Mouse (Mus musculus) embryonic facial prominence, embryonic 14.5 days (tissue): Measurements from ENCODE around the gene Sphk2. TPM values are rescaled to one million over a fixed set of nuclear protein-coding genes. Genes with fewer than 3 reads are reported as not detected.

Experiments
- ATAC-seq: fragments of 200-750 bp; cut with Nextera tagmentation; 2 replicates; pipeline ENCODE4 v1.8.0; 2017; ENCODE audit warnings: low read depth, moderate number of reproducible peaks, moderate TSS enrichment
- DNase-seq: peaks from one replicate; pipeline ENCODE4 v3.0.0-alpha.2; 2015; ENCODE audit warnings: low spot score
- H3K27ac ChIP-seq: fragments of 300-500 bp; sonication (generic); replicated peaks from 2 replicates; pipeline ENCODE4 v1.5.1; 2014; ENCODE audit warnings: low read depth, mild to moderate bottlenecking, low read length, moderate library complexity
- H3K27me3 ChIP-seq: fragments of 300-500 bp; sonication (generic); replicated peaks from 2 replicates; pipeline ENCODE4 v1.6.1; 2014; ENCODE audit warnings: low read length; ENCODE audit not compliant: control insufficient read depth, insufficient read depth
- H3K36me3 ChIP-seq: fragments of 300-500 bp; sonication (generic); 2 replicates; pipeline ENCODE4 v1.6.1; 2014; ENCODE audit warnings: low read length, mixed read lengths; ENCODE audit not compliant: control insufficient read depth, insufficient read depth
- H3K4me1 ChIP-seq: fragments of 300-500 bp; sonication (generic); 2 replicates; pipeline ENCODE4 v1.6.1; 2014; ENCODE audit warnings: antibody characterized with exemption, low read length; ENCODE audit not compliant: control insufficient read depth, insufficient read depth
- H3K4me2 ChIP-seq: fragments of 300-500 bp; sonication (generic); 2 replicates; pipeline ENCODE4 v1.6.1; 2014; ENCODE audit warnings: low read depth, mild to moderate bottlenecking, low read length, moderate library complexity, mixed read lengths
- H3K4me3 ChIP-seq: fragments of 300-500 bp; sonication (generic); 2 replicates; pipeline ENCODE4 v1.5.1; 2014; ENCODE audit warnings: low read depth, mild to moderate bottlenecking, low read length
- H3K9ac ChIP-seq: fragments of 300-500 bp; sonication (generic); 2 replicates; pipeline ENCODE4 v1.6.1; 2014; ENCODE audit warnings: low read depth, mild to moderate bottlenecking, low read length, moderate library complexity, mixed read lengths
- H3K9me3 ChIP-seq: fragments of 300-500 bp; sonication (generic); 2 replicates; pipeline ENCODE4 v1.6.1; 2016; ENCODE audit warnings: low read length; ENCODE audit not compliant: control insufficient read depth
- WGBS: fragments of 180-500 bp; shearing (Covaris S2); extraction: QIAGEN DNeasy Blood & Tissue Kit; methylation state at CpG from one replicate; pipeline ENCODE4 v1.1.7; 2014; 5-methylcytosine and 5-hydroxymethylcytosine counted together
- polyA plus RNA-seq: library from polyadenylated mRNA; unstranded; fragments of >200 nt; fragmentation: Nextera tagmentation; extraction: Ambion mirVana; gene quantifications from 2 replicates; pipeline ENCODE4 v1.2.1, GENCODE M21; 2014

The Sphk2 gene
- polyA plus RNA-seq, 1 experiment from 2014 or later: 24.0 TPM

DNA sequence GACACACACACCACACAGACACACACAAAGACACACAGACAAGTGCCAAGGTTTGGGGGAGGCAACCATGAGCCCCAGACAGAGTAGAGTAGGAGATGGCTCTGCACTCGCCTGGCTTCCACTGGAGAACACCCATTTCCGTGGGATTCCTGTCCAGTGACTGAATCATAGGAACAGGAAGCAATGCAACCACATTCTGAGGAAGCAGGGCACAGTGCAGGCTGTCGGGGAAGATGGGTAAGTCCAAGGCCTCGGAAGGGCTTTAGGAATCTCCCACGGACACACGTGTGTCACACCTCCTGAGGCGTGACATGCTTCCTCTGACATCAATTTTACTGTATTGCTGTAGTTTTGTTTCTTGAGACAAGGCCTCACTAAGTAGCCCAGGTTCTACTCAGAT, 30.3 kb upstream of the Sphk2 start:
- no peaks in the 10 kb centered on the region for H3K9me3 ChIP-seq
- H3K27me3 ChIP-seq: no peaks in the 10 kb centered on the region
- no peak for ATAC-seq
- no peaks in the 10 kb centered on the region for H3K4me1 ChIP-seq
- H3K4me3 ChIP-seq: no peak overlapping the region
- no peak overlapping the region for H3K9ac ChIP-seq
- H3K4me2 ChIP-seq: no peak overlapping the region
- H3K27ac ChIP-seq: no peak overlapping the region
- H3K36me3 ChIP-seq: no peaks in the 10 kb centered on the region
- no peak for DNase-seq
- 80% methylated on average over 7 of the region's 7 CpGs for WGBS

DNA sequence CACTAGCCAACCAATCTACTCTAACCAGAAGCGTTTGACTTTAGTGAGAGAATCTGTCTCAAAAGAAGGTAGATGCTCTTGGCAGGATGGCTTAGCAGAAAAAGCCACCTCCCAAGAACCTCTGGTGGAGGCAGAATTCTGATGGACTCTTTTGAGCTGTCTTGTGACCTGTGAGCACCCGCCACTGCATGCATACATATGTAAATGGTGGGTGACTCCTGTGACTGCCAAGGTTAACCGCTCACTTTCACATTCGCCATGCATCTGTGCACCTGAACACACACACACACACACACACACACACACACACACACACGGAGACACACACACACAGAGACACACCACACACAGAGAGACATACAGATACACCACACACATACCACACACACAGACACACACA, 29.6 kb upstream of the Sphk2 start:
- no peak overlapping the region for H3K4me2 ChIP-seq
- WGBS: 85% methylated on average over 5 of the region's 5 CpGs
- no peak overlapping the region for H3K9ac ChIP-seq
- no peak overlapping the region for H3K4me3 ChIP-seq
- H3K27ac ChIP-seq: no peak overlapping the region
- DNase-seq (no peak), ATAC-seq (no peak)
- no peaks in the 10 kb centered on the region for H3K36me3 ChIP-seq
- H3K27me3 ChIP-seq: no peaks in the 10 kb centered on the region
- H3K9me3 ChIP-seq: no peaks in the 10 kb centered on the region
- no peaks in the 10 kb centered on the region for H3K4me1 ChIP-seq

DNA sequence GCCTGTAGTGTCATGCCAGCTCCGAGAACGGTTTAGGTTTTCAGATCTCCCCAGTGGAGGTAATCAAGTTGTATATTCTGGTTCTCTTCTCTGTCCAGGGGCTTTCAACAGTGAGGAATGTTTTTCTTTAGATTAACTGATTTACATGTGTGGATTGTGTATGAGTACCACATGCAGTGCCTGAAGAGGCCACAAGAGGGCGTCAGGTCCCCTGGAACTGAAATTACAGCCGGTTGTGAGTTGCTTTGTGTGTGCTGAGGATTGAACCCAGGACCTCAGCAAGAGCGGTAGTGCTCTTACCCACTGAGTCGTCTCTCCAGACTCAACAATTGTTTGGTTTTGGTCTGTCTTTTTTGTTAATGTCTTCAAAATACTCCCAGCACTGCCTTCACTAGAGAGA, 28.7 kb upstream of the Sphk2 start:
- Histone ChIP-seq H3K9ac (no peak overlapping the region), H3K36me3 (no peaks in the 10 kb centered on the region), H3K4me2 (no peak overlapping the region), H3K9me3 (no peaks in the 10 kb centered on the region), H3K4me1 (no peaks in the 10 kb centered on the region), H3K4me3 (no peak overlapping the region), H3K27me3 (no peaks in the 10 kb centered on the region), H3K27ac (no peak overlapping the region)
- no peak for ATAC-seq
- DNase-seq: no peak
- WGBS: 65% methylated on average over 6 of the region's 6 CpGs

DNA sequence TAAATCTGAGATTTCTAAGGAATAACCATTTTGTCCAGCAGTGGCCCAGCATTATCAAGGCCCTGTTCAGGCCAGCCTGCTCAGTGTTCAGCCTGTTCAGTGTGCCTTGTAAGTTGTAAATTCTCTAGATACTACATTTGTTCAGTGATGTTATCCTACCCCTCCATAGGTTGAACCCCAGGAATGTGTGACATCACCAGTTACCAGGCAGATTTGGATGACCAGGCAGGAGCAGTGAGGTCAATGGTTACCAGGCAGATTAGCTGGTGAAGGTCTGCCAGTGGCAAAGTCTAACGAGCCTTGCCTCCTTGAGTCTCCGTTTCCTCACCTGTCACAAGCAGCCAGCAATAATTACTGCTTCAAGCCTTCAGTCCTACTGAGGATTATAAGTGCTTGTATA, 26.6 kb upstream of the Sphk2 start:
- Histone ChIP-seq H3K27ac (no peak overlapping the region), H3K9ac (no peak overlapping the region), H3K9me3 (no peaks in the 10 kb centered on the region), H3K4me1 (no peaks in the 10 kb centered on the region), H3K36me3 (no peaks in the 10 kb centered on the region), H3K27me3 (no peaks in the 10 kb centered on the region), H3K4me3 (no peak overlapping the region), H3K4me2 (no peak overlapping the region)
- WGBS: 41% methylated on average over 2 of the region's 2 CpGs
- DNase-seq (peak; percentile 52), ATAC-seq (no peak)

DNA sequence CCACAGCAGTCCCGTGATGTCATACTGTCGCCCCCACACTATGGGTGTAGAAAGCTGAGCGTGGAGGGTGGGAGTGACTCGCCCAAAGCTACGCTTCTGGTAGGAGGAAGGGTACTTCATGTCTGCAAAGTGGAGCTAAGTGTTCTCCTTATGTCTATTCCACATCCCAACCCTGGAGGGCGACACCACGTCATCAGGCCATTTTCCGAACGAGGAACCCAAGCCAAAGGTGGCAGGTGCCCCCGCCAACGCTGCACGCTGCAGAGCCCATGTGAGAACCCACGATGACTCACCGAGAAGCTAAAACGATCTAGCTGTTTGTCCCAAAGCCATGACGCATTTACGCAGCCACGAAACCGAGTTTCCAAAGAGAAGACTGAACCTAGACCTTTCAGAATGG, 24.5 kb upstream of the Sphk2 start:
- Histone ChIP-seq H3K27ac (no peak overlapping the region), H3K4me3 (peak overlapping the region; percentile 31), H3K36me3 (no peaks in the 10 kb centered on the region), H3K27me3 (no peaks in the 10 kb centered on the region), H3K9me3 (no peaks in the 10 kb centered on the region), H3K9ac (peak overlapping the region; percentile 46; the same call in 1 of the 2 replicates), H3K4me1 (no peaks in the 10 kb centered on the region), H3K4me2 (peak overlapping the region; percentile 54)
- 41% methylated on average over 19 of the region's 19 CpGs for WGBS
- no peak for DNase-seq
- ATAC-seq: no peak

DNA sequence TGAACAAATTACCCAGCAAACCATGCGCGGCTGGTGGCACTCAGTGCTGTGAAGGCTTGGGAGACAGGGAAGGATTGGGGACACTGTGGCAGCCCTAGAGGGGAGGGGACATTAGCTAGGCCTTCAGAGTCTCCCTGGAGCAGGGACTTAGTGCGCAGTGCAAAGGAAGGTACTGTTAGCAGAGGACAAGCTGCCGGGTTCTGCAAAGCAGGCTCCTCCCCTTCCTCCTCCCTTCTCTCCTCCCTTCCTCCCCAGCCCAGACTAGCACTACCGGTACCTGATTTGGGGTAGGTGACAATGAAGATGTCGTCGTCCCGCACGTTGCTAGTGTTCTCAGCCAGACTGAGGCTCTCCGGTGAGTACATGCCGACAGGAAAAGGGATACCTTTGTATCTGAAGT, 24.0 kb upstream of the Sphk2 start:
- no peak overlapping the region for H3K27ac ChIP-seq
- H3K4me2 ChIP-seq: peak overlapping the region; percentile 54
- DNase-seq (no peak), ATAC-seq (peak; percentile 42; the same call in 1 of the 2 replicates)
- H3K36me3 ChIP-seq: no peaks in the 10 kb centered on the region
- H3K27me3 ChIP-seq: no peaks in the 10 kb centered on the region
- no peaks in the 10 kb centered on the region for H3K4me1 ChIP-seq
- no peaks in the 10 kb centered on the region for H3K9me3 ChIP-seq
- H3K9ac ChIP-seq: peak overlapping the region; percentile 46
- peak overlapping the region; percentile 31 for H3K4me3 ChIP-seq
- WGBS: 30% methylated on average over 11 of the region's 11 CpGs

DNA sequence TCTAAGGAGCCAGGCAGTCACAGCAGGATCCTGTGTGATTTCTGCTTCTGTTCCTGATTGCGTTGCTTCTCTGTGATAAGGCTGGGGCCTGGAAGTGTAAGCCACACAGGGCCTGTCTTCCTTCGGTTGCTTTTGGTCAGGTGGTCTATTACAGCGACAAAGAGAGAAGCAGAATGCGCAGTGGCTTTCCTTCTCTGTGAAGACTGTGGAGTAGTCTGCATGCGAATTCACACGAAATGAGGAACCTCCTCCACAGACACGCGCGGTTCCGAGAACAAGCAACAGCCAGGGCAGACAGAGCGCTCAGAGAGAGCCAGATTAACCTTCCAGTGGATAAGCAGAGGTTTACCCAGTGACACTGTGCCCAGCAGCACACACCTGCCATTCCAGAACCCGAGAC, 23.5 kb upstream of the Sphk2 start:
- no peak for ATAC-seq
- no peaks in the 10 kb centered on the region for H3K27me3 ChIP-seq
- no peaks in the 10 kb centered on the region for H3K36me3 ChIP-seq
- 87% methylated on average over 12 of the region's 12 CpGs for WGBS
- peak overlapping the region; percentile 54; the same call in 1 of the 2 replicates for H3K4me2 ChIP-seq
- no peak overlapping the region; the same call in 1 of the 2 replicates for H3K4me3 ChIP-seq
- no peak for DNase-seq
- H3K4me1 ChIP-seq: no peaks in the 10 kb centered on the region
- H3K9me3 ChIP-seq: no peaks in the 10 kb centered on the region
- H3K27ac ChIP-seq: no peak overlapping the region
- no peak overlapping the region for H3K9ac ChIP-seq

DNA sequence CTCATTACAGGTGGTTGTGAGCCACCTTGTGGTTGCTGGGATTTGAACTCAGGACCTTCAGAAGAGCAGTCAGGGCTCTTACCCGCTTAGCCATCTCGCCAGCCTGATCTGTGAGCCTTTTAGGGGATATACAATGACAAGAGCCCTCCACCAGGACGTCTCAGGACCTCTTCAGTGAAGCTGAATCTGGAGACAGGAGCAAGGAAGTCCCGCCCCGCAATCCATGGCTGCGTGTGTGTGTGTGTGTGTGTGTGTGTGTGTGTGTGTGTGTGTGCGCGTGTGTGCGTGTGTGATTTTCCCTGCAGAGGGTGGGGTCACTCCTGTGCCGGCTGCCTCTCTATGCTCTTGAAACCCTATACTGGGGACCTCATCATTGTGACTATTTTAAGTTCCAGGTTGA, 22.0 kb upstream of the Sphk2 start:
- 61% methylated on average over 10 of the region's 10 CpGs for WGBS
- ATAC-seq (no peak), DNase-seq (no peak)
- Histone ChIP-seq H3K36me3 (no peaks in the 10 kb centered on the region), H3K4me3 (no peak overlapping the region), H3K27me3 (no peaks in the 10 kb centered on the region), H3K9ac (no peak overlapping the region), H3K27ac (no peak overlapping the region), H3K4me1 (no peaks in the 10 kb centered on the region), H3K9me3 (no peaks in the 10 kb centered on the region), H3K4me2 (no peak overlapping the region)

DNA sequence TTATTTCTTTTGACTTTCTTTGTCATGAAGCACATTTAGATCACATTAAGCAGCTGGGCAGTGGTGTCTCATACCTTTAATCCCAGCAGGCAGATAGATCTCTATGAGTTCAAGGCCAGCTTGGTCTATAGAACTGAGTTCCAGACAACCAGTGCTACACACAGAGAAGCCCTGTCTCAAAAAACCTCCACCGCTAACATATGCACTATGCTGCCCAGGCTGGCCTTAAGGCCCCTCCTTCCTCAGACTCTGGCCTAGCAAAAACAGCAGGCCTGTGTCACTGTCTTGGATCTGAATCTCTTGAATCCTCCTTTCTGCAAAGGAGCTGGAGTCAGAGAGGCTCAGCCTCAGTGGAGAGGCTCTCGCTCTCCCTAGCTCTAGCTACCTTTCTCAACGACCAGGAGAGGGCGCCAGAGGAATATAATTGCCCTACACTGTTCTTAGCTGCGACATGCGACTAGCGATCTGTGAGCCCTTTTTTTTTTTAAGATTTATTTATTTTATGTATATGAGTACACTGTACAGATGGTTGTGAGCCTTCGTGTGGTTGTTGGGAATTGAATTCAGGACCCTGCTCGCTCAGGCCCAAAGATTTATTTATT, 21.5 kb upstream of the Sphk2 start:
- 10% methylated on average over 9 of the region's 9 CpGs for WGBS
- H3K4me3 ChIP-seq: no peak overlapping the region
- H3K27ac ChIP-seq: no peak overlapping the region
- H3K9ac ChIP-seq: no peak overlapping the region
- no peaks in the 10 kb centered on the region for H3K9me3 ChIP-seq
- no peaks in the 10 kb centered on the region for H3K27me3 ChIP-seq
- ATAC-seq (peak; percentile 89), DNase-seq (peak; percentile 93)
- H3K4me1 ChIP-seq: no peaks in the 10 kb centered on the region
- H3K36me3 ChIP-seq: no peaks in the 10 kb centered on the region
- no peak overlapping the region for H3K4me2 ChIP-seq
